Mouse (Mus musculus): Measurements from ENCODE around the gene Caprin1. TPM values are rescaled to one million over a fixed set of nuclear protein-coding genes. Genes with fewer than 3 reads are reported as not detected.
A peak's percentile ranks its signal among the peaks of the same experiment; 100 is the strongest.

Gene Caprin1
- polyA plus RNA-seq, 2 experiments: 224 to 314 TPM

- DNase-seq (ENCODE audit: low spot score) (peak; percentile 60), ATAC-seq (ENCODE audit: low FRiP score, low read depth) (peak; percentile 42; the same call in 1 of the 2 replicates)
- Histone ChIP-seq H3K36me3 (ENCODE audit: control insufficient read depth, insufficient read depth, low read length) (peaks cover 81% of the 10 kb centered on the region), H3K27me3 (ENCODE audit: control insufficient read depth, insufficient read depth, low read length) (no peaks in the 10 kb centered on the region), H3K9me3 (ENCODE audit: control insufficient read depth, low read length) (no peaks in the 10 kb centered on the region), H3K9ac (ENCODE audit: low read depth, low read length, severe bottlenecking) (no peak overlapping the region), H3K27ac (replicated peaks; ENCODE audit: low read depth, low read length) (no peak overlapping the region), H3K4me1 (ENCODE audit: control insufficient read depth, insufficient read depth, low read length) (no peaks in the 10 kb centered on the region), H3K4me2 (replicated peaks; ENCODE audit: low read depth, low read length, severe bottlenecking) (no peak overlapping the region), H3K4me3 (replicated peaks; ENCODE audit: low read length) (no peak overlapping the region)
- no peak for TF ChIP-seq POLR2A (IDR thresholded peaks at IDR 0.05; ENCODE audit: borderline replicate concordance, extremely low read depth, insufficient read depth, insufficient read length)
- WGBS: 61% methylated on average over 8 of the region's 8 CpGs
Observed at GRCm38 (mm10) chr2:103718594-103719291, 78.7 kb downstream of the Caprin1 start.

DNA sequence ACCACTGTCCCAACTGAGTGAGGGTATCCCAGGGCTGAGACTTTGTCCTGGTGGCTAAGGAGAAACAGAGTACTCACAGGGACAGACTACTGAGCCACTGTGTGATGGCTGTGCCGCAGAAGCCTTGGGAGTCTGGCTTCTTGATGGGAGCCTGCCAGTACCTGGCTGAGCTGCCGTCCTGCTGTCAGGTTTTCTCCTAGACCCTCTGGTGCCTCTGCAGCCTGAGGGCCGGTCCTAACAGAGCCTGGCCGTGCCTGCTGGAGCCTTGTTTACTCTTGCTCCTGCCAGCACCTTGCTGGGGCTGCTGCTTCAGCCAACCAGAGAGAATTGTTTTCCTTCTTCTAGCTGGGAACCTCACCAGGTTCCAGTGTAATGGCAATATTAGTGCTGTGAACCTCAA is 83.0 kb downstream of the Caprin1 start:
- no peaks in the 10 kb centered on the region for H3K27me3 ChIP-seq (ENCODE audit: control insufficient read depth, insufficient read depth, low read length)
- H3K4me1 ChIP-seq (ENCODE audit: control insufficient read depth, insufficient read depth, low read length): no peaks in the 10 kb centered on the region
- H3K4me3 ChIP-seq (replicated peaks; ENCODE audit: low read length): no peak overlapping the region
- DNase-seq (ENCODE audit: low spot score) (no peak), ATAC-seq (ENCODE audit: low FRiP score, low read depth) (no peak)
- no peak overlapping the region for H3K9ac ChIP-seq (ENCODE audit: low read depth, low read length, severe bottlenecking)
- 73% methylated on average over 4 of the region's 4 CpGs for whole genome bisulfite sequencing
- no peaks in the 10 kb centered on the region for H3K9me3 ChIP-seq (ENCODE audit: control insufficient read depth, low read length)
- no peak overlapping the region for H3K27ac ChIP-seq (replicated peaks; ENCODE audit: low read depth, low read length)
- H3K4me2 ChIP-seq (replicated peaks; ENCODE audit: low read depth, low read length, severe bottlenecking): no peak overlapping the region
- TF ChIP-seq POLR2A (IDR thresholded peaks at IDR 0.05; ENCODE audit: borderline replicate concordance, extremely low read depth, insufficient read depth, insufficient read length): no peak
- H3K36me3 ChIP-seq (ENCODE audit: control insufficient read depth, insufficient read depth, low read length): peaks cover 86% of the 10 kb centered on the region

DNA sequence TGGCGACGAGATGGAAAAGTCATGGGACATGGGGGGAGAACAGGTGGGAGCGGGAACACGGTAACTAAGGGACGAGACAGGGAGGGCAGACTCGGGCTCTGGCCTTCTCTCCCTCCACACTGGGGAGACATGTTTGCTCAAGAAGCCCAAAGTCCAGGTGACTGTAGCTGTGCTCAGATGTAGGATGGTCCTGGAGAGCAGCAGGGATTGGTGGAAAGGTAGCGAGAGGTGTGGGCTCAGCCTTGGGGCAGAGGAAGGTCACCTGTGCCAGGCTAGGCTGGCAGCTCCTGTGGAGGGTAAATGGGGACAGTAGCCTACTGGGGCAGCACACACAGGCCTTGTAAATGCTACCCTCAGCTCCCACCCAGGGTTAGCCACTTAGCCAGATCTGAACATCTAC is 83.6 kb downstream of the Caprin1 start:
- H3K27me3 ChIP-seq (ENCODE audit: control insufficient read depth, insufficient read depth, low read length): no peaks in the 10 kb centered on the region
- no peaks in the 10 kb centered on the region for H3K4me1 ChIP-seq (ENCODE audit: control insufficient read depth, insufficient read depth, low read length)
- H3K27ac ChIP-seq (replicated peaks; ENCODE audit: low read depth, low read length): no peak overlapping the region
- TF ChIP-seq POLR2A (IDR thresholded peaks at IDR 0.05; ENCODE audit: borderline replicate concordance, extremely low read depth, insufficient read depth, insufficient read length): no peak
- H3K9me3 ChIP-seq (ENCODE audit: control insufficient read depth, low read length): no peaks in the 10 kb centered on the region
- no peak for ATAC-seq (ENCODE audit: low FRiP score, low read depth)
- no peak for DNase-seq (ENCODE audit: low spot score)
- no peak overlapping the region for H3K4me3 ChIP-seq (replicated peaks; ENCODE audit: low read length)
- WGBS: 90% methylated on average over 7 of the region's 7 CpGs
- no peak overlapping the region for H3K4me2 ChIP-seq (replicated peaks; ENCODE audit: low read depth, low read length, severe bottlenecking)
- peaks cover 91% of the 10 kb centered on the region for H3K36me3 ChIP-seq (ENCODE audit: control insufficient read depth, insufficient read depth, low read length)
- no peak overlapping the region for H3K9ac ChIP-seq (ENCODE audit: low read depth, low read length, severe bottlenecking)

Small RNA genes within 50 kb of the gene (microRNA-seq; reads per million reads assigned to microRNA genes)
- gene Gm22757: not detected
- gene Gm22761: not detected

Other genes starting within 250 kb of the Caprin1 start
- gene Abtb2, start 231.3 kb downstream of the Caprin1 start, polyA plus RNA-seq (2012; rRNA removed): 22.7 and 32.9 TPM in 2 replicates
- 15.6 and 16.0 TPM in 2 replicates for gene Abtb2, start 231.3 kb downstream of the Caprin1 start, polyA plus RNA-seq (2014; fragmentation: Nextera tagmentation; extraction: Ambion mirVana)
- gene Nat10, start 36.4 kb downstream of the Caprin1 start, polyA plus RNA-seq (2012; rRNA removed): 57.2 and 85.5 TPM in 2 replicates
- gene Nat10, start 36.4 kb downstream of the Caprin1 start, polyA plus RNA-seq (2014; fragmentation: Nextera tagmentation; extraction: Ambion mirVana): 24.0 and 28.1 TPM in 2 replicates
- 17.8 and 18.1 TPM in 2 replicates for gene Lmo2, start 160.3 kb upstream of the Caprin1 start, polyA plus RNA-seq (2012; rRNA removed)
- 17.8 and 19.4 TPM in 2 replicates for gene Lmo2, start 160.3 kb upstream of the Caprin1 start, polyA plus RNA-seq (2014; fragmentation: Nextera tagmentation; extraction: Ambion mirVana)
- gene Fbxo3, start 230.1 kb upstream of the Caprin1 start, polyA plus RNA-seq (2012; rRNA removed): 35.9 and 40.1 TPM in 2 replicates
- gene Fbxo3, start 230.1 kb upstream of the Caprin1 start, polyA plus RNA-seq (2014; fragmentation: Nextera tagmentation; extraction: Ambion mirVana): 47.6 and 52.0 TPM in 2 replicates
- not detected in 2 replicates for gene 4931422A03Rik, start 230.7 kb upstream of the Caprin1 start, polyA plus RNA-seq (2012; rRNA removed)
- gene 4931422A03Rik, start 230.7 kb upstream of the Caprin1 start, polyA plus RNA-seq (2014; fragmentation: Nextera tagmentation; extraction: Ambion mirVana): 2.3 and 3.1 TPM in 2 replicates